Mouse (Mus musculus): Measurements from ENCODE around the gene Sec31a.

GRCm38 (mm10) chr5:100335581-100336080, 80.4 kb downstream of the Sec31a start:
- TF ChIP-seq CTCF (IDR thresholded peaks at IDR 0.05; ENCODE audit: low read depth) (no peak), EP300 (IDR thresholded peaks at IDR 0.05; ENCODE audit: low read depth) (no peak)

All from liver, postnatal 0 days (tissue).